Mouse (Mus musculus) brain, embryonic 14.5 days (tissue): ENCODE results near the gene Faf1.

ENCODE experiments used
- CTCF ChIP-seq: fragments of 200-500 bp; IDR thresholded peaks from 2 replicates; pipeline ENCODE4 v1.5.1; 2012; ENCODE audit warnings: inconsistent platforms, mild to moderate bottlenecking, moderate library complexity, borderline replicate concordance; ENCODE audit not compliant: insufficient read depth, insufficient read length; ENCODE audit errors: extremely low read depth
- POLR2A ChIP-seq: fragments of 200-500 bp; IDR thresholded peaks from 2 replicates; pipeline ENCODE4 v1.6.1; 2012; ENCODE audit warnings: mild to moderate bottlenecking, inconsistent platforms, borderline replicate concordance; ENCODE audit not compliant: poor library complexity, insufficient read depth, insufficient read length, severe bottlenecking; ENCODE audit errors: extremely low read depth

- TF ChIP-seq CTCF, result no peak
- no peak for TF ChIP-seq POLR2A
Measured at GRCm38 (mm10) chr4:109986748-109987355, 310.5 kb downstream of the Faf1 start.
